Mouse (Mus musculus) intestine, postnatal 0 days (tissue): Measurements from ENCODE around the gene Zkscan5. TPM values are rescaled to one million over a fixed set of nuclear protein-coding genes. Genes with fewer than 3 reads are reported as not detected.

ENCODE experiments used
- ATAC-seq: fragments of 200-750 bp; cut with Nextera tagmentation; 2 replicates; pipeline ENCODE4 v1.8.0; 2017; ENCODE audit warnings: mild to moderate bottlenecking, moderate TSS enrichment, moderate library complexity
- H3K27ac ChIP-seq: fragments of 300-500 bp; sonication (generic); 2 replicates; pipeline ENCODE4 v1.5.1; 2014; ENCODE audit warnings: mild to moderate bottlenecking, low read depth, low read length, moderate library complexity
- H3K27me3 ChIP-seq: fragments of 300-500 bp; sonication (generic); replicated peaks from 2 replicates; pipeline ENCODE4 v1.6.1; 2014; ENCODE audit warnings: low read length, mixed read lengths; ENCODE audit not compliant: control insufficient read depth, insufficient read depth
- H3K36me3 ChIP-seq: fragments of 300-500 bp; sonication (generic); 2 replicates; pipeline ENCODE4 v1.6.1; 2014; ENCODE audit warnings: mild to moderate bottlenecking, moderate library complexity; ENCODE audit not compliant: control insufficient read depth, insufficient read depth
- H3K4me1 ChIP-seq: fragments of 300-500 bp; sonication (generic); replicated peaks from 2 replicates; pipeline ENCODE4 v1.6.1; 2014; ENCODE audit warnings: antibody characterized with exemption, low read length, mixed read lengths; ENCODE audit not compliant: control insufficient read depth, insufficient read depth
- H3K4me2 ChIP-seq: fragments of 300-500 bp; sonication (generic); replicated peaks from 2 replicates; pipeline ENCODE4 v1.6.1; 2014; ENCODE audit warnings: low read depth, mild to moderate bottlenecking, moderate library complexity
- H3K4me3 ChIP-seq: fragments of 300-500 bp; sonication (generic); 2 replicates; pipeline ENCODE4 v1.5.1; 2014; ENCODE audit warnings: low read depth, low read length
- H3K9ac ChIP-seq: fragments of 300-500 bp; sonication (generic); 2 replicates; pipeline ENCODE4 v1.6.1; 2014; ENCODE audit warnings: mild to moderate bottlenecking, low read depth, low read length
- H3K9me3 ChIP-seq: fragments of 300-500 bp; sonication (generic); 2 replicates; pipeline ENCODE4 v1.6.1; 2016; ENCODE audit warnings: mixed run types; ENCODE audit not compliant: control insufficient read depth
- CTCF ChIP-seq: sonication (generic); IDR thresholded peaks from 2 replicates; pipeline ENCODE4 v1.5.1; 2016; ENCODE audit warnings: low read depth, mild to moderate bottlenecking, control low read depth, antibody characterized with exemption, moderate library complexity
- WGBS: fragments of 180-500 bp; shearing (Covaris S2); extraction: QIAGEN DNeasy Blood & Tissue Kit; methylation state at CpG from one replicate; pipeline ENCODE4 v1.1.7; 2014; 5-methylcytosine and 5-hydroxymethylcytosine counted together
- polyA plus RNA-seq: library from polyadenylated mRNA; unstranded; fragments of >200 nt; fragmentation: Nextera tagmentation; extraction: Ambion mirVana; gene quantifications from 2 replicates; pipeline ENCODE4 v1.2.1, GENCODE M21; 2015

Zkscan5 gene
- polyA plus RNA-seq, 1 experiment from 2014 or later: 4.1 TPM

GRCm38 (mm10) chr5:145211340-145211739 lies 7.0 kb downstream of the Zkscan5 start:
- Histone ChIP-seq H3K27me3 (no peaks in the 10 kb centered on the region), H3K9ac (no peak overlapping the region), H3K4me3 (no peak overlapping the region), H3K4me2 (no peak overlapping the region), H3K4me1 (no peaks in the 10 kb centered on the region), H3K27ac (no peak overlapping the region), H3K9me3 (no peaks in the 10 kb centered on the region), H3K36me3 (peaks cover 30% of the 10 kb centered on the region)
- 97% methylated on average over 4 of the region's 4 CpGs for WGBS
- no peak for ATAC-seq
- TF ChIP-seq CTCF: no peak

GRCm38 (mm10) chr5:145212216-145212615 lies 7.9 kb downstream of the Zkscan5 start:
- Histone ChIP-seq H3K36me3 (peaks cover 30% of the 10 kb centered on the region), H3K4me2 (no peak overlapping the region), H3K9ac (no peak overlapping the region), H3K4me3 (no peak overlapping the region), H3K27me3 (no peaks in the 10 kb centered on the region), H3K27ac (no peak overlapping the region), H3K4me1 (no peaks in the 10 kb centered on the region), H3K9me3 (no peaks in the 10 kb centered on the region)
- ATAC-seq: no peak
- WGBS: 91% methylated on average over 4 of the region's 4 CpGs
- no peak for TF ChIP-seq CTCF

GRCm38 (mm10) chr5:145213505-145213904 lies 9.1 kb downstream of the Zkscan5 start:
- Histone ChIP-seq H3K4me2 (no peak overlapping the region), H3K27me3 (no peaks in the 10 kb centered on the region), H3K36me3 (peaks cover 37% of the 10 kb centered on the region), H3K9me3 (no peaks in the 10 kb centered on the region), H3K4me1 (no peaks in the 10 kb centered on the region), H3K9ac (no peak overlapping the region), H3K4me3 (no peak overlapping the region), H3K27ac (no peak overlapping the region)
- ATAC-seq: no peak
- WGBS: 93% methylated on average over 3 of the region's 3 CpGs
- TF ChIP-seq CTCF: no peak

DNA sequence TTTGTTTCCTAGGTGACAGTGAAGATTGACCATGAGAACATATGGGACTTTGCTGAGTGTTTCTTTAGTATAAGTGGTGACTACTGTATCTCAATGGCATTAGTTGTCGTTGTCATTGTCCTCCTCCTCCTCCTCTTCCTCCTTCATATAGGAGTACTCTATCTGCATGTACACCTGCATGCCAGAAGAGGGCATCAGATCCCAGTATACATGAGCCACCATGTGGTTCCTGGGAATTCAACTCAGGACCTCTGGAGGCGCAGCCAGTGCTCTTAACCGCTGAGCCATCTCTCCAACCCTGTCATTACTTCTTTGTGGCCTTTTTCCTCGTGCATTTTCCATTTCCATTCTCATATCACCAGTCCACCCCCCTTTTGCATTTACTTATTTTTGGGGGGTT lies 10.3 kb downstream of the Zkscan5 start:
- Histone ChIP-seq H3K9me3 (no peaks in the 10 kb centered on the region), H3K36me3 (peaks cover 47% of the 10 kb centered on the region), H3K4me2 (no peak overlapping the region), H3K9ac (no peak overlapping the region), H3K27me3 (no peaks in the 10 kb centered on the region), H3K27ac (no peak overlapping the region), H3K4me1 (no peaks in the 10 kb centered on the region), H3K4me3 (no peak overlapping the region)
- TF ChIP-seq CTCF: peak; percentile 75
- 62% methylated on average over 4 of the region's 4 CpGs for WGBS
- ATAC-seq: no peak

DNA sequence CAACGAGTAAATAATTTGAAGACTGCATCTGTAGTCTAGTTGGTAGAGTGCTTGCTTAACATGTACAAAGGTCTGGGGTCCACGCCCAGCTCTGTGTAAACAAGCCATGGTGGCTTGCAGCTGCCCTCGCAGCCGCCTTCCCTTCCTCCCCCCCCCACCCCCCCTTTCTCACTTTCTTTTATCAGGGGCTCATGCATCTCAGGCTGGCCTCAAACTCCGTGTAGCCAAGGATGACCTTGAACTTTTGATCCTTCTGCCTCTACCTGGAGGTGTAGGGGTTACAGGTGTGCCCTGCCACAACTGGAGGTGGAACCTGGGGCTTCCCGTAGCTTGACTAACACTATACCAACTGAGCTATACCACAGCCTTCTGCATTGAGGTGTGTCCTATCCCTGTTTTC lies 13.4 kb downstream of the Zkscan5 start:
- no peak overlapping the region for H3K4me3 ChIP-seq
- 28% methylated on average over 6 of the region's 6 CpGs for WGBS
- H3K9ac ChIP-seq: no peak overlapping the region
- no peaks in the 10 kb centered on the region for H3K27me3 ChIP-seq
- peak overlapping the region; percentile 35 for H3K27ac ChIP-seq
- peaks cover 42% of the 10 kb centered on the region for H3K36me3 ChIP-seq
- peak; percentile 79 for ATAC-seq
- H3K4me2 ChIP-seq: no peak overlapping the region
- no peaks in the 10 kb centered on the region for H3K9me3 ChIP-seq
- no peak for TF ChIP-seq CTCF
- H3K4me1 ChIP-seq: no peaks in the 10 kb centered on the region

GRCm38 (mm10) chr5:145218206-145218605 lies 13.8 kb downstream of the Zkscan5 start:
- Histone ChIP-seq H3K36me3 (peaks cover 39% of the 10 kb centered on the region), H3K9me3 (no peaks in the 10 kb centered on the region), H3K9ac (no peak overlapping the region), H3K4me1 (no peaks in the 10 kb centered on the region), H3K27ac (peak overlapping the region; percentile 35), H3K4me2 (no peak overlapping the region), H3K27me3 (no peaks in the 10 kb centered on the region), H3K4me3 (no peak overlapping the region)
- WGBS: 92% methylated on average over 21 of the region's 21 CpGs
- TF ChIP-seq CTCF: no peak
- no peak for ATAC-seq

DNA sequence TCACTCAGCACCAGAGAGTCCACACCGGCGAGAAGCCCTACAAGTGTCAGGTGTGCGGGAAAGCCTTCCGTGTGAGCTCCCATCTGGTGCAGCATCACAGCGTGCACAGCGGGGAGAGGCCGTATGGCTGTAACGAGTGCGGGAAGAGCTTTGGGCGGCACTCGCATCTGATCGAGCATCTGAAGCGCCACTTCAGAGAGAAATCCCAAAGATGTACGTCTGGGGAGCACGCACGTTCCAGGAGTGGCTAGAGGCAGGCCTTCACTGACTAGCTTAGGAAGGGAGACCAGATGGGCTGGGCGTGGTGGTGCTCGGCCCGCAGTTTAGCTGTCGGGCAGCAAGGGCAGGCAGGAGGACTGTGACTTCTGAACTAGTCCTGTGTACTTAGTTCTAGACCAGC lies 14.3 kb downstream of the Zkscan5 start:
- no peak for TF ChIP-seq CTCF
- Histone ChIP-seq H3K27me3 (no peaks in the 10 kb centered on the region), H3K9me3 (no peaks in the 10 kb centered on the region), H3K4me2 (no peak overlapping the region), H3K4me3 (no peak overlapping the region), H3K27ac (no peak overlapping the region), H3K9ac (no peak overlapping the region), H3K4me1 (no peaks in the 10 kb centered on the region), H3K36me3 (peaks cover 39% of the 10 kb centered on the region)
- no peak for ATAC-seq
- WGBS: 89% methylated on average over 20 of the region's 20 CpGs
